Mouse (Mus musculus) T-helper 2 cell (primary cell): Measurements from ENCODE around the gene Eva1a.

ENCODE experiments used
- in situ Hi-C: fragments of 300-600 bp; cut with MboI, MseI; formaldehyde crosslinking; loops from one replicate; pipeline ENCODE4 v1.15.1; 2025; ENCODE audit warnings: high pct_unique_total_duplicates

Eva1a gene

DNA sequence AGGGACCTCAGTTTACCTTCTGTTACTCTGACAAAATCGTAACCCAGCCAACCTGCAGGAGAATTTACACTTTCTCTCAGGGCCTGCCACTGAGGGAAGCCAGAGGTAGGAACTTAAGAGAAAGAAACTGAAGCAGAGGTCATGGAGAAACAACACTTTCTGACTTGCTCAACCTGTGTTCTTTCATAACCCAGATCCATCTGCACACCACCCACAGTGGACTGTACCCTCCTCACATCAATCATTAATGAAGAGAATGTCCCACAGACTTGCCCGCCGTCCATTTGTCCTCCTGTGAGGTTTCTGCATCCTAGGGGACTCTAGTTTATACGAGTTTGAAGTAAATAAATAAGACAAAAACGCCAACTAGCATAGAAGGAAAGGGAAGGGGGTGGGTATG lies 24.4 kb downstream of the Eva1a start:
- in situ Hi-C loops = no loop called here

GRCm38 (mm10) chr6:82066515-82067081 lies 25.8 kb downstream of the Eva1a start:
- in situ Hi-C loops = no loop called here

GRCm38 (mm10) chr6:82070459-82070858 lies 29.6 kb downstream of the Eva1a start:
- in situ Hi-C loops = no loop called here

DNA sequence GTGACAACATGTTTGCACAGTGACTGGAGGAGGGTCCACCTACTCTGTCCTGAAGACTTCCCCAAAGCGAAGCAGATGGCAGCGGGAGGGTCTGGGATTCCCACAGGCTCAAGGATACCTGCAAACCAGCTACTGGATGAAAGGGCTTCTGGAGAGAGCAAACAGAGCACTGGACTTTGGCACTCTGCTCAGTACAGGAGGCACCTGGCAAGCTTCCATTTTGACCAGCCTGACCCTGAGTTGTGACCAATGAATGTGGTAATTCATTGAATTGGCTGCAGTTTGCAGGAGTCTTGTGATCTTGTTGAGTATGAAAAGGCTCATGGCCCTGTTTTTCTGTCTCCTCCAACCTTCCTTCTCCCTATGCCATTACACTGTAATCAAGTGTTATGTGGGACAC lies 32.2 kb downstream of the Eva1a start:
- in situ Hi-C loops = no loop called here

DNA sequence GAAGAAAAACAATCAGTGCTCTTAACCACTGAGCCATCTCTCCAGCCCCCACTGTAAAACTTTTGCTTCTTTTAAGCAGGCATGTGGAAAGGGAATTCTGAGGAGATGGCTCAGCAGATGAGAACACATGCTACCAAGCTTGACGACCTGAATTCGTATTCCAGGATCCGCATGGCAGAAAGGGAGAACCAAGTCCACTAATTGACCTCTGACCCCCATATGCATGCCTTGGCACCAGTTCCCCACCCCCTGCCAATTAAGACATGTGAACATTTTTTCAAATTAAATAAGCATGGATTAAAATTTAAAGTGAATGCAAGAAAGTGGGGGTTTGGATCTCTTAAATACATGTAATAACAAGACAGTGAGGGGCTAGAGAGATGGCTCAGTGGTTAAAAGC lies 32.7 kb downstream of the Eva1a start:
- in situ Hi-C loops = no loop called here

GRCm38 (mm10) chr6:82076364-82076763 lies 35.5 kb downstream of the Eva1a start:
- in situ Hi-C loops = no loop called here

DNA sequence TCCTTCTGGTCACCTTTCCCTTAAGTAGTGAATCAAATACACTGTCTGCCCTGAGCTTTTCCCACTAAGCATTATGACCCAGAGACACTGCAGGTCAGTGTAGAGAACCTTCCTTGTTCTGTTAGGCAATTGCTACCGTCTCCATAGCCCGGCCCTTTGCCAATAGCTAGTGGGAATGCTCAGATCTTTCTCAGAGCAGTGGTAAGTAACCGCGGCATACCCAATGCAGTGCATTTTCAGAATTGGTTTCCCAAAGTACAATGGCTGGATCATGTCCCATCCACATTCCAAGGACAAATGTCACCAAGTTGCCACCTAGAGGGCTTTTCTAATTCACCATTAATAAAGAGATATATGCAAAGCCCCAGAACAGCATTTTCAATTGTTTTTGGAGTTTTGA lies 38.0 kb downstream of the Eva1a start:
- in situ Hi-C loops = no loop called here

GRCm38 (mm10) chr6:82083655-82084054 lies 42.8 kb downstream of the Eva1a start:
- in situ Hi-C loops = no loop called here

GRCm38 (mm10) chr6:82084235-82084634 lies 43.4 kb downstream of the Eva1a start:
- in situ Hi-C loops = no loop called here

GRCm38 (mm10) chr6:82085313-82085908 lies 44.6 kb downstream of the Eva1a start:
- in situ Hi-C loops = no loop called here

DNA sequence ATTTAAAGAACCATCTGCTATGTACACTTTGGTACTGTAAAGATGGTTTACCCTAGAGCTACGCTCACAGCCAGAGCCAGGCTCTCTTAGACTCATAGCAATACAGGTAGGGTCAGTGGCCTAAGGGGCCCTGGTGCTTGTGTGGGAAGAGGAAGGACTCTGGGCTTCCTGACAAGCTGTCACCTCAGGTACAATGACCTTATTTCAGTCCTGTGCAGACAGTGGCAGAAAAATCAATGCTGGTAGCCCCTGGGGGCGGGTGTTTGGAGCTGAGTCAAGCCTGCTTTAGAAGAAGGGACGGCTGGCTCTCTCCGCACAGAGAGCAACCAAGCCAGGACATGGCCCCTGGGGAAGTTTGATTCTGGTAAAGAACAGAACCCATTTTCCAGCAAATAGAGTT lies 47.3 kb downstream of the Eva1a start:
- in situ Hi-C loops = no loop called here

DNA sequence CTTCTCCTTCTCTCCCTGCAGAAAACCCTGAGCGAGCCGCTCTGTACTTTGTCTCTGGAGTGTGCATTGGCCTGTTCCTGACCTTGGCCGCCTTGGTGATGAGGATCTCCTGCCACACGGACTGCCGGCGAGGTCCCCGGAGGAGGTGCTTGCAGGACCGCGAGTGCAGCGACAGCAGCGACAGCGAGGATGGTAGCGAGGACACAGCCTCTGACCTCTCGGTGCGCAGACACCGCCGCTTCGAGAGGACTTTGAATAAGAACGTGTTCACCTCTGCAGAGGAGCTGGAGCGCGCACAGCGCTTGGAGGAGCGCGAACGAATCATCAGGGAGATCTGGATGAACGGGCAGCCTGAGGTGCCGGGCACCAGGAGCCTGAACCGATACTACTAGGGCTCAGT lies 50.9 kb downstream of the Eva1a start:
- in situ Hi-C loops = no loop called here

DNA sequence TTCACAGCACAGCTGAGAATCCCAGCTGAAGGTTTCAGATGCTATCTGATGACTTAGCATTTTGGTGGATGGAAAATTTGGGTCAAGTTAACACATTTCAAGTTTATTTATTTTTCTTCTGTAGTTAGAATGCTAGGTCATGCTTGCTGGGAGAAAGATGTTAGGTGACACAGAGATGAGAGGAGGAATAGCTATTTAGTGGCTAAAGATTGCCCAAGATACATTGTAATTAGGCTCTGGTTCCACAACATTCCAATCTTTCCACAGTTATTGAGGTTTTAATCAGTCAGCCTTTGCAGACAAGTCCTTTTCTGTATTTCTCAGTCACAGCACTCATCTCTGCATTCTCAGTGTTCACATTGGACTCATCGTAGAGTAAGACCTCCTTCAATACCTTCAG lies 56.9 kb downstream of the Eva1a start:
- in situ Hi-C loops = no loop called here

DNA sequence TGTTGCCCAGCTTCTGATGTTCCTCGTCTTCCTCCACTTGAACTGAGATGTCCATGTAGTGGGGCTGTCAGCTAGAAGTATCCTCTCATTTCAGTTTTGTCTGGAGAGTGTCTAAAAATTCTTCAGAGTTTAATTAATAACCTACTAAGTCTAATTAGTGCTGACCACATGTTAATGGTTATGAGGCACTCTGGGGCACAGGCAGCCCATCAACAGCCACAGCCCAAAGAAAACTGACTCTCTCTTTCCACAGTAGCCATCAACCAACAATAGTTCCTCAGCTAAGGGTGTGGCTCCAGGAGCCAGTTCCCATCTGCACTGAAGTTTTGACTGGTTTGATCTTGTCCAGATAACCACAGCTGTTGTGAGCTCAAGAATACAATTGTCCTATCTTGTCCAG lies 57.6 kb downstream of the Eva1a start:
- in situ Hi-C loops = no loop called here

DNA sequence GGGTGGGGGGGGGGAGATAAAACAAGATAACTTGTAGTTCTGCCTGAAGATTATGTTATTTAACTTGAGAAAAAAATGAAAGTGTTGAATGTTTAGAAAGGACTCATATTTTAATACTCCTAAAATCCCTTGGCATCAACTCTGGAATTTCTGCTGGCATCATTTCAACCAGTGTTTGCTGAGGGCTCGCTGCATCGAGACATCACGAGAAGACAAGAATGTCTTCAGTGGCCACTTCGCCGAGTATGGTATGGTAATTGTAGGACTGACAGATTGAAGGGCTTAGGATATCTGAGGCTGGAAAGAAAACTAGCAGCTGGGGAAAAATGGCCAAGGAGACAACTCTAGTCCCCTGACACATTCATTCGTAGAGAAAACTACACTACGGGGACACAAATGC lies 69.6 kb downstream of the Eva1a start:
- in situ Hi-C loops = no loop called here

GRCm38 (mm10) chr6:82111111-82111510 lies 70.3 kb downstream of the Eva1a start:
- in situ Hi-C loops = no loop called here

DNA sequence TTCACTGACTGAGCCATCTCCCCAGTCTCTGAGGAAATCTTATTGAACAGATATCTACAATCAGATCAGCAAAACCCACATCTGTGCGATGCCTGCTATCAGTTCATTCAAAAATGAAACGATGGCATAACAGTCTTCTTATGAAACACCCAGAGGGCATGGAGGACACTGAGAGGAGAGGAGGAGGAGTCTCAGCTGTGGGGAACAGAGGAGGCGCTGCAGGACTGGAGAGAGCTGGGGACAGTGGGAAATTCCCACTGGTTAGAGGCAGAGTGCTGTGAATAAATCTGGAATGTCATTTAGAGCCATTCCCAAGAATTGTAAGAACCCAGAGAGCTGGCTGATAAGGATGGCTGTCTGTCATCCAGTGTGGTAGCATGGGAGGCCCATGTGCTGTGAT lies 70.7 kb downstream of the Eva1a start:
- in situ Hi-C loops = no loop called here

DNA sequence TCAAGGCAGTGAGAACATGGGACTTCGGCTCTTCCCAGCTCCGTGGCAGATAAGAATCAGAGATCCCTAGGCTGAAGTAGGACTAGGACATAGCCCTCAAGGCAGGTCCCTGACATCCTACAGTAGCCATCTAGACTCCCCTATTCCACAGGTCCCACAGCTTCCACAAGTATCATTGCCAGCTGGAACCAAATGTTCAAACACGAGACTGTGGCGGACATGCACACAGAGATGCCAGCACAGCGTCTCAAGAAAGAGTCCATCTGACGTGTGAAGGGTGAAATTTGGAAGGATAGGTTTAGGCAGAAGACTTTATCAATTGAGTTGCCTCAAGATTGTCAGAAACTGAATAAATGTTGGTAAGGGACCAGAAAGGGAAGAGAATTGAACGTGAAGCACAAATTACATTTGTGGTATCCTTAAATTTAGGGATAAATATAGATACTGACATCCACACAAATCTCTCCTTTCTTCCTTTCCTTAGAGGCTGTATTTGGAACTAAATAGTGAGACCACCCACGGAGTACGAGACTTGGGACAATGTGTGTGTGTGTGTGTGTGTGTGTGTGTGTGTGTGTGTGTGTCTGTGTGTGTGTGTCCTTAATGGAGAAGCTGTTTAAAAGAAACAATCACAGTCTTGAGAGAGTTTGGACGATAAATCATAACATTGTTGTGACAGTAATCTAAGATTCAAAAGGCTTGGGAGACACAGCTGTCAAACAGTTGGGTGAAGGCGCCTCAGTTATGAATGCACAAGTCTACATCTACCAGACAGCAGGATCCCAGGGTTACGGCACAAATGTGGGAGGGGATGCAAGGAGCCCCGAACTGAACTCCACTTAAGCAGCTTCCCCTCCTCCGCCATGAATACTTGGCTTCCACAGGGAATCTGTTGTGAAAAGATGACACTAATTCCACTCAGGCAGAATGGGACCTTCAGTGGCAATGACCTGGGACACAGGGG lies 71.6 kb downstream of the Eva1a start:
- in situ Hi-C loops = no loop called here

- in situ Hi-C loops = no loop called here
Observed at GRCm38 (mm10) chr6:82115335-82115965, 74.6 kb downstream of the Eva1a start.

- in situ Hi-C loops = no loop called here
Observed at GRCm38 (mm10) chr6:82116176-82116575, 75.3 kb downstream of the Eva1a start.

DNA sequence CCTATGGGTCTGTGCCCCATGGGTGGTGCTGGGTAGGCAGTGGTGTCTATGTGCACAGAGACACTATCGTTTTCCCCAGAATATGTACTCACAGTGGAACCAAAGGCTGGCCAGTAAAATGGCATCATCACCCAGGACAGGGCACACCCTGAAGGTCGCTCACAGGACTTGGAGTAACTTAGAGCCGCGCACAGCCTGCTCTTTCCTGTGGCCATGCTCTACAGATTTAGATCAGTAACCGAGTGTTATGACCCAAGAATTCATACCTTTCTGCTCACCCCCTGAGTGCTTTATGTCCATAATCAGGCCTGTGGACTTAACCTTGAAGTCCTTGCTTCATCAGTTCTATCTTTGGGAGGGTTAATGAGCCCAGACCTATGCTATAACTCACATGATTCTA lies 77.0 kb downstream of the Eva1a start:
- in situ Hi-C loops = no loop called here
